Mouse (Mus musculus) megakaryocyte, embryonic 14.5 days (primary cell): ENCODE measurements around the gene Pde4d.

Experiments used
- FLI1 ChIP-seq: IDR thresholded peaks from 2 replicates; pipeline ENCODE4 v1.6.1; 2012; ENCODE audit warnings: low read length, inconsistent platforms, mixed read lengths
- GATA1 ChIP-seq: IDR thresholded peaks from 3 replicates; pipeline ENCODE4 v1.6.1; 2012; ENCODE audit warnings: mixed read lengths, low read length, inconsistent platforms, borderline replicate concordance

- TF ChIP-seq GATA1, result no peak
- TF ChIP-seq FLI1, result no peak
Observed at GRCm38 (mm10) chr13:109374465-109374864, 924.7 kb downstream of the Pde4d start.
